Mouse (Mus musculus) myocyte (in vitro differentiated cells): ENCODE data around the gene Adsl.
A peak's percentile ranks its signal among the peaks of the same experiment; 100 is the strongest.

Source experiments
- CEBPB ChIP-seq: IDR thresholded peaks from 2 replicates; pipeline ENCODE4 v1.6.1; 2011; ENCODE audit warnings: mild to moderate bottlenecking, moderate library complexity; ENCODE audit not compliant: poor library complexity, insufficient read depth, severe bottlenecking
- POLR2A ChIP-seq: IDR thresholded peaks from one replicate; pipeline ENCODE4 v1.6.1; 2011; ENCODE audit warnings: low read depth, mild to moderate bottlenecking, control low read depth, moderate library complexity; ENCODE audit not compliant: insufficient read length
- USF1 ChIP-seq: IDR thresholded peaks from one replicate; pipeline ENCODE4 v1.6.1; 2011; ENCODE audit warnings: low read depth, mild to moderate bottlenecking, control low read depth, moderate library complexity

GRCm38 (mm10) chr15:81016488-81016887 is 68.2 kb downstream of the Adsl start:
- TF ChIP-seq POLR2A (peak; percentile 19), CEBPB (no peak), USF1 (no peak)
